Mouse (Mus musculus) E14TG2a.4 (cell line): Measurements from ENCODE around the gene Gm42421.

Experiments
- CTCF ChIP-seq: conservative IDR thresholded peaks from 2 replicates; pipeline ENCODE4 v1.5.1; 2014; ENCODE audit warnings: low read length
- NANOG ChIP-seq: IDR thresholded peaks from 2 replicates; pipeline ENCODE4 v1.6.1; 2014; ENCODE audit warnings: borderline replicate concordance, low read length, mixed read lengths

DNA sequence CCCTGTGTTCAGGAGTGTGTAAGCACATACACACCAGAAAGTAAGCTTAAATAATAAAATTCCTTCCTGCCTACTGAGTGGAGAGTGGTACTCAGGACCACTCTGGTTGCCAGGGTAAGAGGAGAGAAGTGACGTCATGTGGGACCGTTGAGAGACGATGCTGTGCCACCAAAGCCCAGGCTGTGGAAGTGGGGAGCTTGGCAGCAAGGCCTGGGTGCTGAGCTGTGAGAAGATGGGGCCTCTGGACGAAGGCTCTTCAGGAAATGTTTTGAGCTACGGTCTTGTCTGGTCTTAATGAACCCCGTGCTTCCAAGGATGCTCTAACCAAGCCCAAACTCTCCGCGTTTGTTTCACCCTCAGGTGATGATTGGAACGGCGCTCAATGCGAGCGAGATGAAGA, 2.7 kb downstream of the Gm42421 start:
- TF ChIP-seq CTCF = no peak
- no peak for TF ChIP-seq NANOG
